Mouse (Mus musculus) c-Kit-negative CD71-positive TER-119-positive erythroid progenitor cells, embryonic 14.5 days (primary cell): Measurements from ENCODE around the gene Camk2n1.
A peak's percentile ranks its signal among the peaks of the same experiment; 100 is the strongest.
"Not testable (repeated sequence)": the region's sequence is repeated elsewhere in the genome, so short reads cannot be mapped to it uniquely, and the experiment has no call there.

Experiments
- DNase-seq: peaks from one replicate; pipeline ENCODE4 v3.0.0-alpha.2; 2013; ENCODE audit warnings: low read depth, low spot score

The Camk2n1 gene

DNA sequence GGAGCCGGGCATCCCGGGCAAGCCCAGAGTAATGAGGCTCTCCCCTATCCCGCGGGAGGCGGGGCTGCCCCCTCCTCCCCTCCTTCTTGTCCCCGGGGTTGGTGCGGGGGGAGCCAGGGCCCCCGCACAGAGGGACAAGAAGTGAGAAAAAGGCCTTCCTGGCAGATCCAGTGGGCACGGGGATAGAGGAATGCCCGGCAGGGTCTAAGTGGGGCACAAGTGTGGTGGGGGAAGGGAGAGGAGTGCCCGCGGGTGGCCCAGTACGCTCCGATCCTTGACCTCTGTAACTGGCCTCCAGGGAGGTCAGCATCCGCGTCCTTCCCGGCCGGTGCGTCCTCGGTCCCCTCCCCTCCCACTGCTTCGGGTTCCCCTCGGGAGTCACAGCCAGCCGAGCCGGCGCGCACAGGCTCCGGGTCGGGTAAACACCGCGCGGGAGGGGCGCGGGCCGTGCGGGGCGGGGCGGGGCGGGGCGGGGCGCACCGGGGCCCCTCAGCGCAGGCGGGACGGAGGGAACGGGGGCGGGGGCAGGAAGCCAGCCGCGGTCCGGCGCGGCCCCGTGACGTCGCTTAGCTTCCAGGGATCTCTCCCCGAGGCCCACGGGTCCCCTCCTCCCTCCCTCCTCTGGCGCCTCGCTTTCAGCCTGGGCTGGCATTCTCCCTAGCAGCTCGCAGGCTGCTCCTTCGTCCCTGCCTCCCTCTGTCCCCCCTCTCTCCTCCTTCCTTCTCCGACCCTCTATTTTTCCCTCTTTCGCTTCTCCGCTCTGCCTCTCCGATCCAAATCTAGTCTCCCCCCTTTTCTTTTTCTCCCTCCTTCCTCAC, at the start of gene Camk2n1:
Gene Camk2n1 (plus strand): TSS at position 562 of the 818 bp plus-strand sequence.
- no peak for DNase-seq

DNA sequence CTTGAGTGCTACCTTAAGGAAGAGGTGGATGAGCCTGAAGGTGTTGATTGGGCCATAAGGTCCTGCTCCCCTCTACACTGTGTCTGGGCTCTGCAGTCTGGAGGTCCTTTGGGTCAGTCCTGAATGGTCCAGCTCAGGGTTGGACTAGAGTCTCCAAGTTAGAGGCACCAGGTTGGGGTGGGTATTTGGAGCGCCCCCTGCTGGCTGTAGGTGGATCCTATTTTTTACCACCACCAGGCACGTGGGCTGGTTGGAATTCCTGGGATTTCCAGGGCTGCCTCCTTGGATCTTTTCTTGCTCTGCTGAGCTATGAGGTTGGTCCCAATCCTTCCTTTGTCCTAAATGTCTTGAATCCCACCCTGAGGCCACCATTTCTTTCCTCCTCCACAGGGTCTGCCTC, 49.3 kb upstream of the Camk2n1 start:
- peak; percentile 0 for DNase-seq

DNA sequence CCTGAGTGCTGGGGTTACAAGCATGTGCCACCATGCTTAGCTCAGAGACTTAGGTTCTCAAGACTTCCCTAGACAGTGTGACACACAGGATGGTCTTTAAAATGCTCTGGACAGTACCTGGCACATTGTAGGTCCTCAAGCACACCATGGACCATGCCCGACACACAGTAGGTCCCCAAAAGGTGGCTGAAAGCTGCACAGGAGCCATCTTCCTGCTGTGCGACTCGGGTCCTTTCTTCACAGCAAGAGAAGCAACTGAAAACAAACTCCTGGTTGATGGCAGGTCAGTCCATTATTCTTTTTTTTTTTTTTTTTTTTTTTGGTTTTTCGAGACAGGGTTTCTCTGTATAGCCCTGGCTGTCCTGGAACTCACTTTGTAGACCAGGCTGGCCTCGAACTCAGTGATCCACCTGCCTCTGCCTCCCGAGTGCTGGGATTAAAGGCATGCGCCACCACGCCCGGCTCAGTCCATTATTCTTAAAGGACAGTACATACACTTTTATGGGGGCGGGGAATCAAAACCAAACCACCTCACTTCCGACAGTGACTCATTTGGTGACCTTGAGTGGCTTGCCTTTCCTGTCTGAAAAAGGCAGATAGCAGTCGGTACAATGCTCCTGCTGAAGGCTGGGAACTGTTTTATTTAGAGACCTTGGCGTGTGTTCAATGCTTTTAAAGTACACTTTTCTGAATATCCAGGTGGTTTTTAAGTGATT, 46.5 kb upstream of the Camk2n1 start:
- DNase-seq: no peak

DNA sequence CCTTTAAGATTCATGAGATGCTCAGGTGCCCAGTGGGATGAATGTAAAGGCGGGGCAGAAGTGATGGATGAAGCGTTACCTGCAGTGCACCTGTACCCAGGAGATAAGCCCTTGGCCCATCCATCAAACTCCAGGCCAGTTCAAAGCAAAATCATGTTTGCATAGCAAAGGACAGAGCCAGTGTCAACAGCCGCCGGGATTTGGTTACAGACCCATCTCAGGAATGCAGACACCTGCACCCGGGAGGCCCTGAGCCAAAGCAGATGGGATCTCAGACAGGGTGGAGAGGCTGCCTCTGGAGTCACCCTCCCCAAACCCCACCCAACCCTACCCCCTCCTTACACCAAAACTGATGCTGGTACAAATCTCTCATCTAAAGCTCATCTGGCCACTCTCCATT, 43.1 kb upstream of the Camk2n1 start:
- no peak for DNase-seq

GRCm38 (mm10) chr4:138411504-138412121, 42.5 kb upstream of the Camk2n1 start:
- DNase-seq: no peak

DNA sequence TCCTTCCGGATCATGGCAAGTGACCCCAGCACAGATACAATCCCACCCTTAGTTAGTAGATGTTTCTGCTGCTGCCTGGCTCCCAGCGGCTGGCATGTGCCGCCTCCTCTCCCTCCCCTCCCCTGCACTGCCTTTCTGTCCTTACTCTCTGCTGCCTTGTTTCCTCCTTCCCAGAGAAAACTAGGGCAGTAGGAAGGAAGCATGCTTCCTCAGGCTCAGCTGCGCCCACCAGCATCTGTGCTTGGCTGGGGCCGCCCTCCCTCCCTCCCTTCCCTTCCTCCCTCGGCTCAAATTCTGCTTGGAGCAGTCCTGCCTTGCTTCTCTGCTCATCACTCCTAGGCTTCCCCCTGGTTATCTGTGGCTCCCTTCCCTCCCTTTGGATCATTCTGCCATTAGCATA, 39.4 kb upstream of the Camk2n1 start:
- DNase-seq: no peak

DNA sequence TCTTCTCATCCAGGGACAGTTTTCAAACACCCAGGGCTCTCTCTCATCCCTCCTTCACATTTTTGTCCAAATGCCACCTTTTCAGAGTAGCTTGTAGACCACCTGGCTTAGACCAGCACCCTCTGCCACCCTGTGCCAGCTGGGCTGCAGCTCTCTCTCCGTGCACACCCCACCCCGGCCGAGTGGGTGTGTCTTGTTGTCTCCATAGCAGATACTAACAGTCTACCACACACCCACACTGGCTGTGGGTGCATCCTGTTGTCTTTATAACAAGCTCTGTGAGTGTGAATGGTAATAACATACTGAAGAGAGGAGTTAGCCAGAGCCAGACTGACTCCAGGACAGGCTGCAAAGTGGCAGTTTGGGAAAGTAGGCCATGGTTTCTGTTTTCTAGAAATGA, 38.1 kb upstream of the Camk2n1 start:
- DNase-seq: no peak

DNA sequence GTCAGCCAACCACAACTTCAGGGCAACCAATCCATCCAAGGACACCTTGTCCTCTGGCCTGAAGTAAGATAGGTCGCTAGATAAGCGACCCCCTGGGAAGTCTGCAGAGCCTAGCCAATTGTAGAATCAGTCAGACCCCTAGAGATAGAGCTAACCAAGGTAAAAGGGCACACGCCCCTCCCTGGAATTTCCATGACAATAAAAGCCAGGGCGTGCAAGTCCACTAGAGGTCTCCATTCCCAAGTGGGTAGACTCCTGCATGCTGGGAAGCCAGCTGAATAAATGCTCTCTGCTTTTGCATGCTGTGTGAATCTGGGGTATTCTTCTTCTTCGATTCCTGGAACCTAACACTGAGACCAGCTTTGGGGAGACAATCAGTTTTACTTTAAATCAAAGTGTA, 37.7 kb upstream of the Camk2n1 start:
- no peak for DNase-seq

- no peak for DNase-seq
Observed at GRCm38 (mm10) chr4:138417882-138418281, 36.2 kb upstream of the Camk2n1 start.

GRCm38 (mm10) chr4:138418340-138418957, 35.7 kb upstream of the Camk2n1 start:
- no peak for DNase-seq

DNA sequence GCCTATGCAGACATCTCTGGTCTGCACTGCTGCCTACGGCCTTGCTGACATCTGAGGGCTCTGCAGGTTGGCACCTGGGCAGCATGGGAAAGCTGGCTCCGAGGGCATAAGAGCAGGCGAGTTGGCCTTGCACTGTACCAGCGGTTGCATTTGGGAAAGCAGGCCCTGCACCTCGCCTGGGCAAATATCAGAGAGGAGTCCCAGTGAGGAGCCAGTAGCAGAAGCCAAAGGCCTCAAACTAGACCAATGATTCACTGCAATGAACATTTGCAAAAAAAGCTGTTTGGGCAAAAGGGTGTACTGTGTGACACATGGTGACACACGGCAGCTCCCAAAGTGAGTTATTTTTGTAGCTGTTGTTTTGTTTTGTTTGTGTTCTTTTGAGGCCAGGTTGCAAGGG, 29.1 kb upstream of the Camk2n1 start:
- no peak for DNase-seq

DNA sequence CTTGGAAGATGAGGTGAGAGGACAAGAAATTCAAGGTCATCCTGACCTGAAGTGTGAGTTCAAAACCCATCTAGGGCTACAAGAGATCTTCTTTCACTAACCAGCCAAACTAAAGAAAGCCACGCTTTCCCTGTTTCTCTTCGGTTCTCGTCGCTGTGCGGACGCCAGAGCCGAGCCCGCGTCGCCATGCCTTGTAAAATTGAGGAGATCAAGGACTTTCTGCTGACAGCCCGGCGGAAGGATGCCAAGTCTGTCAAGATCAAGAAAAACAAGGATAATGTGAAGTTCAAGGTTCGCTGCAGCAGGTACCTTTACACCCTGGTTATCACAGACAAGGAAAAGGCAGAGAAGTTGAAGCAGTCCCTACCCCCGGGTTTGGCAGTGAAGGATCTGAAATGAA, 28.5 kb upstream of the Camk2n1 start:
- not testable (repeated sequence) for DNase-seq

- peak; percentile 11 for DNase-seq
Observed at GRCm38 (mm10) chr4:138426778-138427705, 27.1 kb upstream of the Camk2n1 start.

DNA sequence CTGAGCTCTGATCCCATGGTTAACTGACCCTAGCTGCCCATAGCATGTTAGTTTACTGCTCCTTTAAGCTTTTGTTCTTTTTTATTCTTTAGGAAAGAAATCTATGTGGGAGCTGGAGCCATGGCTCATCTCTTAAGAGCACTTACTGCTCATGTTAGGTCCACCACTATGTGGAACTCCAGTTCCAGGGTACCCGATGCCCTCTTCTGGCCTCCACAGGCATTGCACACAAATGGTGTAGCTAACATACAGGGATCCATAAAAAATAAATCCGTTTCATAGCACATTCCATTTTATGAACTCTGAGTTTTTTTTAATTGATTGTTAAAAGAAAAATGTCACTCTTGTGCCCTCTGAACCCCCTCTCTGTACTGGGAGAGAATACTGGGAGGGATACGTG, 24.3 kb upstream of the Camk2n1 start:
- no peak for DNase-seq

DNA sequence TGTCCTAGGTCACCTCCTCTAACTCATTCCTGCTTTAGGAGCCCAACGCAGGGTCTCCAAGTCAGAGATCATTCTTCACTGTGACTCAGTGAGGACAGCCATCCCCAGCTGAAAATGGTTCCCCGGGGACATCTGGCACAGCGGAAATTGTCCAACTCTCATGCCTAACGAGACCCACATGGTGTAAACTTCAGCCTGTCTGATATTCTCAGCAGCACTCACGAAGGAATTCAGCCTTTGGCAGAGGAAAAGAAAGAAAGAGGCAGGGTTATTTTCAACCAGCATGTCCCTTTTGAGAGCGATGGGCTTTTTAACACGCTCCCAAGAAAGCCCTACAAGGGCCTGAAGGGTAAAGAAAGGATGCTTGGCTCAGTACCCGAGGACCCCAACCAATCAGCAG, 22.8 kb upstream of the Camk2n1 start:
- DNase-seq: no peak

DNA sequence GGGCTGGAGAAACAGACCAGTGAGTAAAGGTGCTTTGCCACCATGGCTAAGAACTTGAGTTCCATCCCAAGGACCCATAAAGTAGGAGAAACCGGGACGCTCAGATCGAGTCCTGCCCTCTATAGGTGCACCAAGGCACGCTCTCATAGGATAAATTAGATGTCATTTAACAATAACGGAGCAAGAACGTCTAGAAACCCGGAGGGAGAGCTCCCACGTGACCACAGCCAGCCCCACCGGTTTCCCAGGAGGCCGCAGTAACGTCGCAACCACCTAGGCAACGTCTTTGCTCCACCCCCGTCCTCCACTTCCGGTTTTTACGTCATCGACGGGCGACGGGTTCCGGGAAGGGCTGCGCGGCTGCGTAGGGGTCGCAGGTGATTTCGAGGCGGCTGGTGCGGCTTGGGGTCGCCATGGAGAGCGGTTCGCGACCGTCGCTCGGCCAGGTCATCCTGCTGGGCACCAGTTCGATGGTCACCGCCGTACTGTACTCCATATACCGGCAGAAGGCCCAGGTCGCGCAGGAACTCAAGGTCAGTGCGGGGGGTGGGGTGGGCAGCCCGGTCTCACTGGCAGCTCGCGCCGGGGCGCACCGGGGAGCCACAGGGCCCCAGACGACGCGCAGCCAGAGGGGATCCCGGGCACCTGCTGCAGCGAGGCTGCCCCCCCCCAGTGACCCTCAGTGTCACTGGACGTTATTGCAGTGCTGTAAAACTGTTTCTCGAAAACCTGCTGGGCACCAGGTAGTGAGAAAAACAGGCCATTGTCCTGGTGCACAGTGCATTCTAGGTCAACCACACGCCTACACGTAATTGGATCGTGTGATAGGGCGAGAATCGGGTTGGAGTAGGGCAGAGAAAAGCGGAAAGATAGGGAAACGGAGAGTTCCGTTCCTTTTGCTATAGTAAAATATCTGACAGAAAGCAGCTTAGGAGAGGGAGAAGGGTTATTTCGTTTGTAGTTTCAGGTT, 19.5 kb upstream of the Camk2n1 start, which contains the start of gene Mul1:
Gene Mul1 (plus strand): TSS at position 325 of the 970 bp plus-strand sequence.
- peak; percentile 78 for DNase-seq

DNA sequence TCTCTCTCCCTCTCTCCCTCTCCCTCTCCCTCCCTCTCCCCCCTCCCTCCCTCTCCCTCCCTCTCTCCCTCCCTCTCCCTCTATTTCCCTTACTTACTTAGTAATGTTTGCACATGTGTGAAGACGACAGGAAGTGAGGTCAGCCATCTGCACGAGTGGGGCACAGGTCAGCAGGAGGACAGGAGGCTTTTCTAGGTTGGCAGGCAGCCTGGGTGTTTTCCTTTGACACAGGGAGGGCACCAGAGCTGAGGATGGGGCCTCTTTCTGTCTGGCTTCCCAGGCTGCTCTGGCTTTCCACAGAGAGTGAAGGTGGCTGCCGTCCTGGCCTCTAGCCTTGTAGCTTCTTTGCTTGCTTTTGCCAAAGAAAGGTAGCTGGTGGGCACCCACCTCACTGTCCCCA, 14.1 kb upstream of the Camk2n1 start:
- no peak for DNase-seq

DNA sequence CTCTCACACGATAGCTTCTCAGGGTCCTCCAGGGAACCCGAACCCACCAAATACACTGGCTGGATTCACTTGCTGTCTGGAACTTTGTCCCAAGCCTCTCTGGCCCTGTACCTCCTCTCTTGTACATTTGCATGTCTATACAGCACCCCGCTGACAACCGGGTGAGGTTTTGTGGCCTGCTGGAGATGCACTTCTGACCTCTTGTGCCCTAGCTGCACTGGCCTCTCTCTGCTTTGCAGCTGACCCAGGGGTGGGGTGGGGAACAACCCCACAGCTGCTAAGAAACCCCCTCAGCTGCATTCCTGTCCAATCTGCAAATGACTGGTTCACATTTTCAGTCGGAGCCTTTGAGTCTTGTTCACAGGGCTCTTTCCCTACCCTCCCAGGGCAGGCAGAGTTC, 9.2 kb upstream of the Camk2n1 start:
- DNase-seq: no peak

DNA sequence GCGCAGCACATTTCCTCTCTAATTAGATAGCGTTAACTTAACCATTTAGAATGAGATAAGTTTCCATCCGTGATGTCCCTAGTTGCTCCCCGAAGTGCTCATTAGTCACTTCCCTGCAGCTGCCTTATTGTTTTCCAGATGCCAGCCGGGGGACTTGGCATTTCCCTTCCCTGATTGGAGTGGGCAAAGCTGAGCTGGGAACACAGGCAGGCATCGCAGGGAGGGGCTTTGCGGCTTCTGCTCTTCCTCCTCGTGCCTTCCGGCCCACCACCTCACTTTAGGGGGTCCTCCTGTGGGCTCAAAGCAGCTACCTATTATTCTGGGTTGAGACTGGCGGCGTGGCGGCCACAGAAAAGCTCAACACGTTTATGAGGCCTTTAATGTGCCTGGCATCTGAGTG, 7.1 kb upstream of the Camk2n1 start:
- no peak for DNase-seq

GRCm38 (mm10) chr4:138447387-138447786, 6.7 kb upstream of the Camk2n1 start:
- peak; percentile 31 for DNase-seq
